Mouse (Mus musculus) spleen, adult 2 months (tissue): ENCODE measurements around the gene Hus1. TPM values are rescaled to one million over a fixed set of nuclear protein-coding genes. Genes with fewer than 3 reads are reported as not detected.

Experiments used
- DNase-seq, 2 experiments: peaks; one replicate each; pipeline versions ENCODE4 v3.0.0 to v3.0.0-alpha.2; 2012 to 2021; ENCODE audit warnings: low spot score in 2 of 2, low read depth in 1 of 2
- H3K27ac ChIP-seq: fragments of 200-500 bp; 2 replicates; pipeline ENCODE4 v1.5.1; 2012; ENCODE audit warnings: low read length, inconsistent platforms; ENCODE audit not compliant: insufficient read depth
- H3K27me3 ChIP-seq: fragments of 200-500 bp; 2 replicates; pipeline ENCODE4 v1.6.1; 2012; ENCODE audit warnings: mild to moderate bottlenecking, moderate library complexity, low read length, inconsistent platforms; ENCODE audit not compliant: control insufficient read depth, insufficient read depth
- H3K36me3 ChIP-seq: fragments of 200-500 bp; 2 replicates; pipeline ENCODE4 v1.6.1; 2012; ENCODE audit warnings: mild to moderate bottlenecking, low read length, inconsistent platforms; ENCODE audit not compliant: control insufficient read depth, insufficient read depth
- H3K4me1 ChIP-seq: fragments of 200-500 bp; 2 replicates; pipeline ENCODE4 v1.6.1; 2011; ENCODE audit warnings: inconsistent platforms; ENCODE audit not compliant: control insufficient read depth, insufficient read depth, insufficient read length
- H3K4me3 ChIP-seq: fragments of 200-500 bp; 2 replicates; pipeline ENCODE4 v1.5.1; 2011; ENCODE audit warnings: mild to moderate bottlenecking, inconsistent platforms; ENCODE audit not compliant: insufficient read depth, insufficient read length; ENCODE audit errors: extremely low read depth
- CTCF ChIP-seq: fragments of 200-500 bp; IDR thresholded peaks from 2 replicates; pipeline ENCODE4 v1.5.1; 2011; ENCODE audit warnings: mild to moderate bottlenecking, inconsistent platforms; ENCODE audit not compliant: insufficient read depth, insufficient read length, insufficient replicate concordance; ENCODE audit errors: extremely low read depth
- POLR2A ChIP-seq: fragments of 200-500 bp; IDR thresholded peaks from 2 replicates; pipeline ENCODE4 v1.6.1; 2011; ENCODE audit warnings: low read depth, low read length, inconsistent platforms
- WGBS: fragments of 180-500 bp; shearing (Covaris S2); methylation state at CpG from one replicate; pipeline ENCODE4 v1.1.7; 2018; 5-methylcytosine and 5-hydroxymethylcytosine counted together
- polyA plus RNA-seq: library from polyadenylated mRNA; depleted of rRNA; stranded (reverse); fragments of >200 nt; gene quantifications from 2 replicates; pipeline ENCODE4 v1.2.3, GENCODE M21; 2012

Hus1 gene
- polyA plus RNA-seq, 1 experiment: 6.1 TPM

GRCm38 (mm10) chr11:8986058-8986457 lies 24.9 kb downstream of the Hus1 start:
- Histone ChIP-seq H3K27me3 (no peaks in the 10 kb centered on the region), H3K36me3 (no peaks in the 10 kb centered on the region), H3K27ac (no peak overlapping the region), H3K4me3 (no peak overlapping the region), H3K4me1 (no peaks in the 10 kb centered on the region)
- DNase-seq: no peak
- TF ChIP-seq CTCF: no peak

GRCm38 (mm10) chr11:8983237-8983861 lies 27.6 kb downstream of the Hus1 start:
- 41% methylated on average over 6 of the region's 6 CpGs for WGBS
- DNase-seq: peak; percentile 19 to 42
- H3K27me3 ChIP-seq: no peaks in the 10 kb centered on the region
- no peak overlapping the region for H3K27ac ChIP-seq
- no peaks in the 10 kb centered on the region for H3K4me1 ChIP-seq
- peak; percentile 55; the same call in 1 of the 2 replicates for TF ChIP-seq CTCF
- no peak for TF ChIP-seq POLR2A
- H3K4me3 ChIP-seq: no peak overlapping the region
- no peaks in the 10 kb centered on the region for H3K36me3 ChIP-seq

GRCm38 (mm10) chr11:8978154-8978553 lies 32.8 kb downstream of the Hus1 start:
- no peaks in the 10 kb centered on the region for H3K27me3 ChIP-seq
- TF ChIP-seq CTCF (no peak), POLR2A (no peak)
- WGBS: 65% methylated on average over 4 of the region's 4 CpGs
- H3K4me1 ChIP-seq: no peaks in the 10 kb centered on the region
- no peak overlapping the region for H3K4me3 ChIP-seq
- H3K36me3 ChIP-seq: no peaks in the 10 kb centered on the region
- DNase-seq: no peak
- no peak overlapping the region for H3K27ac ChIP-seq

GRCm38 (mm10) chr11:8973166-8973565 lies 37.8 kb downstream of the Hus1 start, which contains the start of gene Pkd1l1:
Gene Pkd1l1 (minus strand): TSS chr11:8973266.
- Histone ChIP-seq H3K27ac (no peak within 1 kb of the TSS), H3K4me1 (no peaks in the 10 kb centered on the region), H3K4me3 (no peak within 1 kb of the TSS), H3K27me3 (no peaks in the 10 kb centered on the region), H3K36me3 (no peaks in the 10 kb centered on the region)
- DNase-seq: no peak
- 85% methylated on average over 3 of the region's 3 CpGs for WGBS
- TF ChIP-seq POLR2A (no peak), CTCF (no peak)

GRCm38 (mm10) chr11:8972093-8972492 lies 38.9 kb downstream of the Hus1 start:
- no peaks in the 10 kb centered on the region for H3K36me3 ChIP-seq
- no peak overlapping the region for H3K4me3 ChIP-seq
- no peaks in the 10 kb centered on the region for H3K4me1 ChIP-seq
- no peak overlapping the region for H3K27ac ChIP-seq
- WGBS: 89% methylated on average over 6 of the region's 6 CpGs
- TF ChIP-seq CTCF: no peak
- no peak for TF ChIP-seq POLR2A
- H3K27me3 ChIP-seq: no peaks in the 10 kb centered on the region
- no peak for DNase-seq

- no peak for DNase-seq
- Histone ChIP-seq H3K4me1 (no peaks in the 10 kb centered on the region), H3K4me3 (no peak overlapping the region), H3K27ac (no peak overlapping the region), H3K27me3 (no peaks in the 10 kb centered on the region), H3K36me3 (no peaks in the 10 kb centered on the region)
- TF ChIP-seq POLR2A: no peak
- TF ChIP-seq CTCF: no peak
- WGBS: 76% methylated on average over 9 of the region's 9 CpGs
Measured at GRCm38 (mm10) chr11:8970509-8970908, 40.5 kb downstream of the Hus1 start.

- H3K27ac ChIP-seq: no peak overlapping the region
- TF ChIP-seq CTCF (no peak), POLR2A (no peak)
- WGBS: 95% methylated on average over 7 of the region's 7 CpGs
- no peak overlapping the region for H3K4me3 ChIP-seq
- H3K4me1 ChIP-seq: no peaks in the 10 kb centered on the region
- no peaks in the 10 kb centered on the region for H3K36me3 ChIP-seq
- DNase-seq: no peak
- no peaks in the 10 kb centered on the region for H3K27me3 ChIP-seq
Measured at GRCm38 (mm10) chr11:8968094-8968493, 42.9 kb downstream of the Hus1 start.
